Mouse (Mus musculus) cerebellum, adult 8-10 months (tissue): ENCODE data around the gene Mycbpap.
A peak's percentile ranks its signal among the peaks of the same experiment; 100 is the strongest.

Experiments
- DNase-seq: peaks from one replicate; pipeline ENCODE4 v3.0.0; 2022

Mycbpap gene

GRCm38 (mm10) chr11:94521219-94521843, at the start of gene Mycbpap:
TSS of gene Mycbpap (minus strand) at chr11:94521742.
- peak; percentile 75 for DNase-seq

- no peak for DNase-seq
Observed at GRCm38 (mm10) chr11:94570612-94571011, 49.1 kb upstream of the Mycbpap start.

- no peak for DNase-seq
Observed at GRCm38 (mm10) chr11:94567326-94567725, 45.8 kb upstream of the Mycbpap start.

GRCm38 (mm10) chr11:94566534-94566933, 45.0 kb upstream of the Mycbpap start:
- DNase-seq = no peak

GRCm38 (mm10) chr11:94565151-94565479, 43.6 kb upstream of the Mycbpap start:
- DNase-seq = no peak

GRCm38 (mm10) chr11:94564437-94565150, 43.1 kb upstream of the Mycbpap start, which contains the start of gene Chad:
TSS of gene Chad (plus strand) at chr11:94565047.
- no peak for DNase-seq

GRCm38 (mm10) chr11:94563821-94564220, 42.3 kb upstream of the Mycbpap start:
- DNase-seq = no peak

- no peak for DNase-seq
Observed at GRCm38 (mm10) chr11:94563383-94563782, 41.8 kb upstream of the Mycbpap start.

GRCm38 (mm10) chr11:94558226-94558625, 36.7 kb upstream of the Mycbpap start:
- DNase-seq = no peak

GRCm38 (mm10) chr11:94550442-94550744, 28.9 kb upstream of the Mycbpap start:
- DNase-seq = no peak

- no peak for DNase-seq
Observed at GRCm38 (mm10) chr11:94549691-94550441, 28.3 kb upstream of the Mycbpap start.

GRCm38 (mm10) chr11:94548888-94549690, 27.5 kb upstream of the Mycbpap start, which contains the start of gene Rsad1:
TSS of gene Rsad1 (minus strand) at chr11:94549255.
- peak; percentile 99 for DNase-seq

- peak; percentile 65 for DNase-seq
Observed at GRCm38 (mm10) chr11:94548041-94548784, 26.7 kb upstream of the Mycbpap start.

- peak; percentile 20 for DNase-seq
Observed at GRCm38 (mm10) chr11:94547271-94547670, 25.7 kb upstream of the Mycbpap start.

- DNase-seq = peak; percentile 16
Observed at GRCm38 (mm10) chr11:94546381-94546780, 24.8 kb upstream of the Mycbpap start.

GRCm38 (mm10) chr11:94544422-94544821, 22.9 kb upstream of the Mycbpap start:
- peak; percentile 43 for DNase-seq

GRCm38 (mm10) chr11:94543932-94544331, 22.4 kb upstream of the Mycbpap start:
- peak; percentile 98 for DNase-seq

- DNase-seq = no peak
Observed at GRCm38 (mm10) chr11:94543344-94543743, 21.8 kb upstream of the Mycbpap start.

- DNase-seq = no peak
Observed at GRCm38 (mm10) chr11:94542400-94542799, 20.9 kb upstream of the Mycbpap start.

- no peak for DNase-seq
Observed at GRCm38 (mm10) chr11:94539761-94540160, 18.2 kb upstream of the Mycbpap start.

- no peak for DNase-seq
Observed at GRCm38 (mm10) chr11:94538733-94539292, 17.3 kb upstream of the Mycbpap start.

- DNase-seq = no peak
Observed at GRCm38 (mm10) chr11:94533171-94533570, 11.6 kb upstream of the Mycbpap start.
